Mouse (Mus musculus) stomach, embryonic 16.5 days (tissue): ENCODE results near the gene Wnk2. TPM values are rescaled to one million over a fixed set of nuclear protein-coding genes. Genes with fewer than 3 reads are reported as not detected.
A peak's percentile ranks its signal among the peaks of the same experiment; 100 is the strongest.

Source experiments
- ATAC-seq: fragments of 200-750 bp; cut with Nextera tagmentation; 2 replicates; pipeline ENCODE4 v1.8.0; 2017; ENCODE audit warnings: moderate number of reproducible peaks, moderate TSS enrichment; ENCODE audit not compliant: insufficient read depth, low FRiP score
- H3K27ac ChIP-seq: fragments of 300-500 bp; sonication (generic); 2 replicates; pipeline ENCODE4 v1.5.1; 2014; ENCODE audit warnings: low read length
- H3K27me3 ChIP-seq: fragments of 300-500 bp; sonication (generic); 2 replicates; pipeline ENCODE4 v1.6.1; 2014; ENCODE audit warnings: low read length, control low read depth, mixed read lengths; ENCODE audit not compliant: control insufficient read depth, insufficient read depth
- H3K36me3 ChIP-seq: fragments of 300-500 bp; sonication (generic); 2 replicates; pipeline ENCODE4 v1.6.1; 2014; ENCODE audit warnings: low read length; ENCODE audit not compliant: control insufficient read depth, insufficient read depth
- H3K4me1 ChIP-seq: fragments of 300-500 bp; sonication (generic); 2 replicates; pipeline ENCODE4 v1.6.1; 2014; ENCODE audit warnings: low read length, control low read depth, mixed read lengths; ENCODE audit not compliant: control insufficient read depth, insufficient read depth
- H3K4me2 ChIP-seq: fragments of 300-500 bp; sonication (generic); 2 replicates; pipeline ENCODE4 v1.6.1; 2014; ENCODE audit warnings: low read depth, low read length, mixed read lengths
- H3K4me3 ChIP-seq: fragments of 300-500 bp; sonication (generic); replicated peaks from 2 replicates; pipeline ENCODE4 v1.5.1; 2014; ENCODE audit warnings: mild to moderate bottlenecking, low read length
- H3K9ac ChIP-seq: fragments of 300-500 bp; sonication (generic); 2 replicates; pipeline ENCODE4 v1.6.1; 2014; ENCODE audit warnings: low read length
- H3K9me3 ChIP-seq: fragments of 300-500 bp; sonication (generic); replicated peaks from 2 replicates; pipeline ENCODE4 v1.6.1; 2016; ENCODE audit warnings: low read length, control low read depth; ENCODE audit not compliant: control insufficient read depth
- WGBS: fragments of 180-500 bp; shearing (Covaris S2); extraction: QIAGEN DNeasy Blood & Tissue Kit; methylation state at CpG from one replicate; pipeline ENCODE4 v1.1.7; 2014; 5-methylcytosine and 5-hydroxymethylcytosine counted together
- polyA plus RNA-seq: library from polyadenylated mRNA; unstranded; fragments of >200 nt; fragmentation: Nextera tagmentation; extraction: Ambion mirVana; gene quantifications from 2 replicates; pipeline ENCODE4 v1.2.1, GENCODE M21; 2015

The Wnk2 gene
- polyA plus RNA-seq, 1 experiment from 2014 or later: 3.4 TPM

- ATAC-seq: peak; percentile 82
- H3K4me3 ChIP-seq: no peak overlapping the region
- no peaks in the 10 kb centered on the region for H3K4me1 ChIP-seq
- WGBS: 16% methylated on average over 17 of the region's 17 CpGs
- H3K36me3 ChIP-seq: no peaks in the 10 kb centered on the region
- H3K27me3 ChIP-seq: no peaks in the 10 kb centered on the region; the same call in 1 of the 2 replicates
- no peaks in the 10 kb centered on the region for H3K9me3 ChIP-seq
- no peak overlapping the region for H3K27ac ChIP-seq
- no peak overlapping the region for H3K9ac ChIP-seq
- H3K4me2 ChIP-seq: peak overlapping the region; percentile 20; the same call in 1 of the 2 replicates
Observed at GRCm38 (mm10) chr13:49169448-49170207, 21.8 kb upstream of the Wnk2 start.

DNA sequence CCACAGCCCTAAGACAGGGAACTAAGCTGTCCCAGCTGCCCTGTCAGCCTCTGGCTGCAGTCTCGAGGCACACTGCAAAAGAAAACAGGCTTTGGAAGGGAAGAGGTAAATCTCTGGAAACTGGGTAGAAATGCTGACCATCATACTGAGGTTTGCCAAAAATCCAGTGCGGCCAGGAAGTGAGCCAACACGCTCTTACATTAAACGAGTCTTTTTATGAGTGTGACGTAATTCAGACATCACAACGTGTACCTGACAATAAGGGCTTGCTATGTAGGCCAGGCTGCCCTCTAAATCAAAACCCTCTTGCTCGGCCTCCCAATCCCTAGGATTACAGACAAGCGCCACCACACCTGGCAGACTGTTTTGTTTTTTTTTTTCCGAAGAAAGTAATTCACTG, 19.3 kb upstream of the Wnk2 start:
- Histone ChIP-seq H3K9ac (peak overlapping the region; percentile 24; the same call in 1 of the 2 replicates), H3K9me3 (no peaks in the 10 kb centered on the region), H3K27me3 (no peaks in the 10 kb centered on the region; the same call in 1 of the 2 replicates), H3K36me3 (no peaks in the 10 kb centered on the region), H3K4me1 (0 out of 2 replicates have a peak, but pooled peaks cover 3% of the 10 kb centered on the region), H3K4me2 (no peak overlapping the region), H3K27ac (no peak overlapping the region), H3K4me3 (no peak overlapping the region)
- ATAC-seq: no peak
- 58% methylated on average over 9 of the region's 9 CpGs for WGBS

DNA sequence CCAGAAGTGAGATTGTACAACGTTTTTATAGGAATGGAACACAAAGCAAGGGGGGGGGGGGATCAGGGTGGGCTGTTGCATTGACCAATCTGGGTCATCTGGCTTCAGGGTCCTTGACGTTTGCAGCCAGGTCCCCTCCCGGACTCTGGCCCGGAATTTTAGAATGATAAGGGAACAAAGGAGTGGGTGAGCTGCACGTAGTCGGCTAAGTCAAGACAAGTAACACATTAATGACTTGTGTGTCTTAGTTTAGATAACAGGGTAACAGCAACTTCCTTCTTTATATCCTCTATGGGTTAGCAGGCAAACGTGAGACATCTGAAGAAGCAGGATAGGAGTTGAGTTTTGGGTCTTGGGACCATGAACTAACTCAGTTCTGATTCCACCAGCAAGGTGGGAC, 15.8 kb upstream of the Wnk2 start:
- Histone ChIP-seq H3K4me1 (0 out of 2 replicates have a peak, but pooled peaks cover 3% of the 10 kb centered on the region), H3K9me3 (no peaks in the 10 kb centered on the region), H3K27ac (peak overlapping the region; percentile 26; the same call in 1 of the 2 replicates), H3K4me2 (no peak overlapping the region), H3K4me3 (no peak overlapping the region), H3K27me3 (no peaks in the 10 kb centered on the region), H3K9ac (no peak overlapping the region), H3K36me3 (no peaks in the 10 kb centered on the region)
- WGBS: 46% methylated on average over 7 of the region's 7 CpGs
- peak; percentile 26; the same call in 1 of the 2 replicates for ATAC-seq

DNA sequence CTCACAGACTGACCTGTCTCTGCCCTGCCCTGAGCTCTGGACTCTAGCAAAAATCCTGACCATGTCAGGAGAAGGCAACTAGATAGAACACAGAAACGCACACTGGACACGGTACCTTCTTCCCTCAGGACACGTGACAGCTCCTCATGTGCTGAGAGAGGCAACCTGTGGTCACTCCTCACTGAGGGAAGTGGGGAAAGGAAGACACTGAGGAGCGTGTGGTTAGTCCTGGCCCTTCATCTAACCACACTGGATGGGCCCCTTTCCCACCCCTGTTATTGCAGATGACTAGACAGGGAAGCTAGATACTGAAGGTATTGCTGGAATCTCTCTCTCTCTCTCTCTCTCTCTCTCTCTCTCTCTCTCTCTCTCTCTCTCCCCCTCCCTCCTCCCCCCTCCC, 14.9 kb upstream of the Wnk2 start:
- no peaks in the 10 kb centered on the region for H3K9me3 ChIP-seq
- WGBS: 64% methylated on average over 4 of the region's 4 CpGs
- no peaks in the 10 kb centered on the region for H3K27me3 ChIP-seq
- H3K36me3 ChIP-seq: no peaks in the 10 kb centered on the region
- H3K4me3 ChIP-seq: no peak overlapping the region
- no peak overlapping the region for H3K27ac ChIP-seq
- no peak overlapping the region for H3K4me2 ChIP-seq
- no peak overlapping the region for H3K9ac ChIP-seq
- ATAC-seq: no peak
- H3K4me1 ChIP-seq: 0 out of 2 replicates have a peak, but pooled peaks cover 3% of the 10 kb centered on the region

GRCm38 (mm10) chr13:49161236-49161635, 13.4 kb upstream of the Wnk2 start:
- Histone ChIP-seq H3K4me2 (no peak overlapping the region), H3K4me3 (no peak overlapping the region), H3K9ac (no peak overlapping the region), H3K36me3 (no peaks in the 10 kb centered on the region), H3K9me3 (no peaks in the 10 kb centered on the region), H3K4me1 (0 out of 2 replicates have a peak, but pooled peaks cover 3% of the 10 kb centered on the region), H3K27me3 (no peaks in the 10 kb centered on the region), H3K27ac (no peak overlapping the region)
- ATAC-seq: no peak
- WGBS: 63% methylated on average over 2 of the region's 2 CpGs

DNA sequence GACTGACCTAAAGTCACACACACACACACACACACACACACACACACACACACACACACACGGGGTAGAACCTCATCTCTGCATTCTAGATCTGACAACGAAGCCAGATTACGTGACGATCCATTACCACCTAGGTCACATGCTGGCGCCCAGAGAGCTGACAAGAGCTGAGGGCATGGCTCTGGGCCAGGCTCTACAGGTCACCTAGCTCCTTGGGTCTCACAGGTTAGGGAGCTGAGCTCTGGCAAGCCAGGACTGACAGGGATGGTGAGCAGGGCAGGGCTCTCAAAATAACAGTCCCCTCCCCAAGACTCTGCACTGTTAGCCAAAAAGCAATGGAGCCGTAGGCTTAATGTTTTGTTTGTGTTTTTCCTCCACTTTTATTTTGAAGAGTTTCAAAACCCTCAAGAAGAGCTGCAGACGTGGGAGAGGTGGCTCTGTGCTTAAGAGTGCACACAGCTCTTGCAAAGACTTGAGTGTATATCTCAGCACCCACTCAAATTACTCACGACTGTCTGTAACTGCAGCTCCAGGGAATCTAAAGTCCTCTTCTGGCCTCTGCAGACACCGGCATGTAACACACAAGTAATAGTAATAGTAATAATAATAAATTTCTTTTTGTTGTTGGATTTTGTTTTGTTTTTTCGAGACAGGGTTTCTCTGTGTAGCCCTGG, 10.4 kb upstream of the Wnk2 start:
- H3K36me3 ChIP-seq: no peaks in the 10 kb centered on the region
- 0 out of 2 replicates have a peak, but pooled peaks cover 6% of the 10 kb centered on the region for H3K4me1 ChIP-seq
- ATAC-seq: no peak
- H3K4me3 ChIP-seq: no peak overlapping the region
- H3K9me3 ChIP-seq: no peaks in the 10 kb centered on the region
- no peak overlapping the region for H3K27ac ChIP-seq
- H3K9ac ChIP-seq: no peak overlapping the region
- no peaks in the 10 kb centered on the region for H3K27me3 ChIP-seq
- 69% methylated on average over 10 of the region's 10 CpGs for WGBS
- H3K4me2 ChIP-seq: no peak overlapping the region

GRCm38 (mm10) chr13:49156645-49157044, 8.8 kb upstream of the Wnk2 start:
- Histone ChIP-seq H3K4me2 (no peak overlapping the region), H3K4me3 (no peak overlapping the region), H3K9me3 (no peaks in the 10 kb centered on the region), H3K27me3 (no peaks in the 10 kb centered on the region), H3K4me1 (0 out of 2 replicates have a peak, but pooled peaks cover 3% of the 10 kb centered on the region), H3K9ac (no peak overlapping the region), H3K27ac (no peak overlapping the region), H3K36me3 (no peaks in the 10 kb centered on the region)
- no peak for ATAC-seq
- WGBS: 72% methylated on average over 4 of the region's 4 CpGs

- Histone ChIP-seq H3K36me3 (no peaks in the 10 kb centered on the region), H3K27ac (no peak overlapping the region), H3K4me1 (0 out of 2 replicates have a peak, but pooled peaks cover 3% of the 10 kb centered on the region), H3K27me3 (no peaks in the 10 kb centered on the region), H3K4me2 (no peak overlapping the region), H3K9ac (no peak overlapping the region), H3K4me3 (no peak overlapping the region), H3K9me3 (no peaks in the 10 kb centered on the region)
- WGBS: 36% methylated on average over 7 of the region's 7 CpGs
- ATAC-seq: no peak
Observed at GRCm38 (mm10) chr13:49154621-49155020, 6.8 kb upstream of the Wnk2 start.

GRCm38 (mm10) chr13:49154028-49154427, 6.2 kb upstream of the Wnk2 start:
- Histone ChIP-seq H3K4me1 (0 out of 2 replicates have a peak, but pooled peaks cover 3% of the 10 kb centered on the region), H3K4me3 (no peak overlapping the region), H3K36me3 (no peaks in the 10 kb centered on the region), H3K27me3 (no peaks in the 10 kb centered on the region), H3K27ac (peak overlapping the region; percentile 43; the same call in 1 of the 2 replicates), H3K9me3 (no peaks in the 10 kb centered on the region), H3K9ac (peak overlapping the region; percentile 6; the same call in 1 of the 2 replicates), H3K4me2 (no peak overlapping the region)
- ATAC-seq: no peak
- WGBS: 60% methylated on average over 10 of the region's 10 CpGs
